Mouse (Mus musculus) heart, postnatal 0 days (tissue): ENCODE data around the gene Gpbp1l1.

Experiments
- CTCF ChIP-seq: IDR thresholded peaks from 2 replicates; pipeline ENCODE4 v1.5.1; 2016; ENCODE audit warnings: antibody characterized with exemption, control low read depth, low read depth
- EP300 ChIP-seq: IDR thresholded peaks from 2 replicates; pipeline ENCODE4 v1.6.1; 2016; ENCODE audit warnings: antibody characterized with exemption, low read depth

- no peak for TF ChIP-seq EP300
- TF ChIP-seq CTCF, result no peak
Measured at GRCm38 (mm10) chr4:116627359-116627716, 69.9 kb downstream of the Gpbp1l1 start.
